In genomic region chr12:84450718-84451646, GRCm38 (mm10) we compare ENCODE assay signal across 8 mouse cellular contexts. TPM values are rescaled to one million over a fixed set of nuclear protein-coding genes. Genes with fewer than 3 reads are reported as not detected.
DNase-seq lines count a peak whose midpoint lies in the region; ATAC-seq lines count a peak whose summit lies in the region.

Gene Aldh6a1 (minus strand): TSS chr12:84451004.
Gene Lin52 (plus strand): TSS chr12:84451422.

- H3K4me3 ChIP-seq in hindbrain, embryonic 16.5 days (ENCODE audit: low read length): peak within 1 kb of the TSS; percentile 65
- H3K4me3 ChIP-seq in macrophage (ENCODE audit: inconsistent target): peak within 1 kb of the TSS; percentile 96

- H3K36me3 ChIP-seq in hindbrain, embryonic 16.5 days (ENCODE audit: control insufficient read depth, insufficient read depth, low read length): no peaks in the 10 kb centered on the region
- no peaks in the 10 kb centered on the region for H3K36me3 ChIP-seq in macrophage (ENCODE audit: inconsistent target)

- H3K4me2 ChIP-seq in hindbrain, embryonic 16.5 days (ENCODE audit: low read length): peak within 1 kb of the TSS; percentile 90

- H3K27ac ChIP-seq in hindbrain, embryonic 16.5 days (ENCODE audit: low read depth, low read length): peak within 1 kb of the TSS; percentile 81
- peak within 1 kb of the TSS; percentile 54 for H3K27ac ChIP-seq in macrophage

- peak; percentile 98 for DNase-seq in WW6 (ENCODE audit: low read depth, low spot score)
- DNase-seq in cerebellum, postnatal 4 days (ENCODE audit: low spot score in 2 of 2): peak; percentile 87 to 92
- peak; percentile 99 for DNase-seq in gastrocnemius, adult 18-20 months (ENCODE audit: low spot score)
- DNase-seq in left cerebral cortex, adult 18-20 months (ENCODE audit: low spot score in 2 of 2): peak; percentile 95
- peak; percentile 99 for DNase-seq in right cerebral cortex, adult 18-20 months
- DNase-seq in urinary bladder, postnatal 10 days (ENCODE audit: low spot score): peak; percentile 84

- peaks cover 40% of the 10 kb centered on the region for H3K79me2 ChIP-seq in macrophage (ENCODE audit: inconsistent target)

- ATAC-seq in hindbrain, embryonic 16.5 days: peak; percentile 99

- WGBS in hindbrain, embryonic 16.5 days: 1% methylated on average over 49 of the region's 49 CpGs
- 0% methylated on average over 44 of the region's 49 CpGs for WGBS in macrophage (ENCODE audit: missing documents)

- H3K27me3 ChIP-seq in hindbrain, embryonic 16.5 days (replicated peaks; ENCODE audit: control insufficient read depth, insufficient read depth, low read length): no peaks in the 10 kb centered on the region; the same call in 1 of the 2 replicates

- H3K9me3 ChIP-seq in hindbrain, embryonic 16.5 days (ENCODE audit: control insufficient read depth, low read length): no peaks in the 10 kb centered on the region

- peaks cover 12% of the 10 kb centered on the region for H3K4me1 ChIP-seq in hindbrain, embryonic 16.5 days (ENCODE audit: control insufficient read depth, insufficient read depth, low read depth, low read length)

- H3K9ac ChIP-seq in hindbrain, embryonic 16.5 days (ENCODE audit: low read depth, low read length): peak within 1 kb of the TSS; percentile 72

RNA-seq across cellular contexts. Expression of gene Aldh6a1, which starts in this region (rescaled TPM):
- 100 to 1,000 TPM; 117 to 121 TPM for total RNA-seq in gastrocnemius, adult 18-20 months (2021)
- polyA plus RNA-seq in hindbrain, embryonic 16.5 days (2015; fragmentation: Nextera tagmentation; extraction: Ambion mirVana): 41.3 and 41.8 TPM in 2 replicates
- total RNA-seq in left cerebral cortex, adult 18-20 months (2021): 10 to 100 TPM; 51.2 to 54.9 TPM
- 10 to 100 TPM in 20 of 26 experiments, 1 to 10 TPM in 6; 6.7 to 25.9 (median 14.2) TPM for total RNA-seq in macrophage (2018; cell fraction: chromatin; rRNA removed)
- 10 to 100 TPM in 18 of 26 experiments, 1 to 10 TPM in 8; 8.1 to 17.0 (median 10.9) TPM for total RNA-seq in macrophage (2018; cell fraction: cytosol; rRNA removed)
- total RNA-seq in macrophage (2018; cell fraction: nucleus; rRNA removed): 10 to 100 TPM in 16 of 26 experiments, 1 to 10 TPM in 10; 6.1 to 23.5 (median 11.2) TPM
- polyA plus RNA-seq in macrophage (2018): 10.7 to 14.2 TPM (median 13.8 TPM) in 3 replicates

RNA-seq across cellular contexts. Expression of gene Lin52, which starts in this region (rescaled TPM):
- total RNA-seq in gastrocnemius, adult 18-20 months (2021): 1 to 10 TPM; 7.4 to 9.2 TPM
- 31.9 and 32.4 TPM in 2 replicates for polyA plus RNA-seq in hindbrain, embryonic 16.5 days (2015; fragmentation: Nextera tagmentation; extraction: Ambion mirVana)
- total RNA-seq in left cerebral cortex, adult 18-20 months (2021): 10 to 100 TPM; 25.2 to 25.7 TPM
- total RNA-seq in macrophage (2018; cell fraction: chromatin; rRNA removed): 10 to 100 TPM in 17 of 26 experiments, 1 to 10 TPM in 9; 5.6 to 17.8 (median 12.0) TPM
- 1 to 10 TPM; 2.7 to 8.5 (median 7.3) TPM for total RNA-seq in macrophage (2018; cell fraction: cytosol; rRNA removed)
- total RNA-seq in macrophage (2018; cell fraction: nucleus; rRNA removed): 10 to 100 TPM in 14 of 26 experiments, 1 to 10 TPM in 12; 5.5 to 17.8 (median 10.6) TPM
- 5.6 to 8.0 TPM (median 5.9 TPM) in 3 replicates for polyA plus RNA-seq in macrophage (2018)

Comparison
In these comparisons a context has a peak if more than half of its experiments do, and no peak if none do; other contexts are left out.
1. Peak in every context shown above with its lines: DNase-seq, ATAC-seq, H3K4me3 ChIP-seq and H3K27ac ChIP-seq.